Mouse (Mus musculus) embryonic fibroblast, embryonic 13.5 days (primary cell): Measurements from ENCODE around the gene Herc3.

Source experiments
- CTCF ChIP-seq: IDR thresholded peaks from 2 replicates; pipeline ENCODE4 v1.5.1; 2011; ENCODE audit warnings: mild to moderate bottlenecking, control low read depth, low read length, moderate library complexity, borderline replicate concordance; ENCODE audit not compliant: insufficient read depth
- POLR2A ChIP-seq: IDR thresholded peaks from 2 replicates; pipeline ENCODE4 v1.6.1; 2011; ENCODE audit warnings: low read depth, mild to moderate bottlenecking, control low read depth, low read length, moderate library complexity

GRCm38 (mm10) chr6:58931149-58931548 lies 99.9 kb downstream of the Herc3 start:
- TF ChIP-seq CTCF, result no peak
- TF ChIP-seq POLR2A, result no peak
